Mouse (Mus musculus) testis, adult 2 months (tissue): ENCODE results near the gene Fmr1nb. TPM values are rescaled to one million over a fixed set of nuclear protein-coding genes. Genes with fewer than 3 reads are reported as not detected.
"Not testable (repeated sequence)": the region's sequence is repeated elsewhere in the genome, so short reads cannot be mapped to it uniquely, and the experiment has no call there.

Source experiments
- H3K27ac ChIP-seq: fragments of 200-500 bp; 2 replicates; pipeline ENCODE4 v1.5.1; 2012; ENCODE audit warnings: low read depth, low read length; ENCODE audit not compliant: control insufficient read depth, insufficient read depth
- H3K27me3 ChIP-seq: fragments of 200-500 bp; 2 replicates; pipeline ENCODE4 v1.6.1; 2012; ENCODE audit warnings: mild to moderate bottlenecking, low read length, moderate library complexity; ENCODE audit not compliant: control insufficient read depth, insufficient read depth
- H3K36me3 ChIP-seq: fragments of 200-500 bp; 2 replicates; pipeline ENCODE4 v1.6.1; 2012; ENCODE audit warnings: mild to moderate bottlenecking, low read length; ENCODE audit not compliant: control insufficient read depth, insufficient read depth
- H3K4me1 ChIP-seq: fragments of 200-500 bp; 2 replicates; pipeline ENCODE4 v1.6.1; 2012; ENCODE audit warnings: low read length; ENCODE audit not compliant: control insufficient read depth, insufficient read depth
- H3K4me3 ChIP-seq: fragments of 200-500 bp; 2 replicates; pipeline ENCODE4 v1.5.1; 2012; ENCODE audit warnings: low read depth, mild to moderate bottlenecking, low read length, moderate library complexity, mixed read lengths; ENCODE audit not compliant: control insufficient read depth
- CTCF ChIP-seq: fragments of 200-500 bp; IDR thresholded peaks from 2 replicates; pipeline ENCODE4 v1.5.1; 2012; ENCODE audit warnings: low read depth, mild to moderate bottlenecking, inconsistent platforms, low read length, moderate library complexity; ENCODE audit not compliant: control insufficient read depth, insufficient read depth, insufficient replicate concordance
- POLR2A ChIP-seq: fragments of 200-500 bp; IDR thresholded peaks from 2 replicates; pipeline ENCODE4 v1.6.1; 2012; ENCODE audit warnings: low read depth, mild to moderate bottlenecking, inconsistent platforms, low read length, moderate library complexity; ENCODE audit not compliant: control insufficient read depth
- polyA plus RNA-seq: library from polyadenylated mRNA; depleted of rRNA; stranded (reverse); fragments of >200 nt; gene quantifications from 2 replicates; pipeline ENCODE4 v1.2.3, GENCODE M21; 2012; rRNA removed

The Fmr1nb gene
- polyA plus RNA-seq: 26.7 and 43.3 TPM in 2 replicates

DNA sequence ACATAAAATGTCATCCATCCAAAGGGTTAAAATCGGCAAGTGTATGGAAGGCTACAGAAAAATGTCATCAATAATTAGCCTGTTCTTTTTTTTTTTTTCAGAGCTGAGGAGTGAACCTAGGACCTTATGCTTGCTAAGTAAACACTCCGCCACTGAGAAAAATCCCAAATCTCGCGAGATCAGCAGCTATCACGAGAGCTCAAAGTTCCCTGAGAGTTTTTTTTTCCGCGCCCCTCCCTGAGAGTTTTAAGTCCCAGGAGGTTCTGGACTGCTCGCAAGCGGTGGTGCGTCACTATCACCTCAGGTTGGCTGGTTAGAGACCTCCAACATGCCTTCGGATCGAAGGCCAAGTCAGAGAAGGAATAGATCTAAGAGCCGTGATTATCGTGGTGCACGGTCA, at the start of gene Fmr1nb:
Gene Fmr1nb, plus strand, starts transcription at position 234 of the 400 bp plus-strand sequence.
- Histone ChIP-seq H3K27ac (peak within 1 kb of the TSS; percentile 83), H3K4me3 (peak within 1 kb of the TSS; percentile 92), H3K36me3 (no peaks in the 10 kb centered on the region), H3K27me3 (no peaks in the 10 kb centered on the region), H3K4me1 (no peaks in the 10 kb centered on the region)
- TF ChIP-seq POLR2A (peak; percentile 41; the same call in 1 of the 2 replicates), CTCF (no peak)

DNA sequence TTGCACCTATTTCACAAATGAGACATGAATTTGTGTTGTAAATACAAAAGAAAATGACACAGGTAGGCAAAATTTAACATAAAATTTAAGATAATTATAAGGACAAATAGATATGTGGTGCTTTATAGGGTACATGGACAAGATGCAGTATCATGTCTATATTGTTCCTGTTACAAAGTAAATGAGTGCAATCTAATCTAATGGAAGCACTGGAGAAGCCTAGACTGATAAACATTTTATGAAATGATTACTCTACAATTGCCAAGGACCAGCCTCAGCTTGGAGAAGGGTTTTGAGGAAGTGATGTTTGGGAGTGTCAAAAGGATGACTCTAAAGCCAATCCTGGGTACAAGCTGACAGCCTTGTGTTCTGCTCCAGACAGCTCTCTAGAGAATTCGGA, 24.7 kb upstream of the Fmr1nb start:
- H3K4me3 ChIP-seq: no peak overlapping the region
- no peaks in the 10 kb centered on the region for H3K36me3 ChIP-seq
- no peak overlapping the region for H3K27ac ChIP-seq
- no peaks in the 10 kb centered on the region for H3K4me1 ChIP-seq
- no peaks in the 10 kb centered on the region for H3K27me3 ChIP-seq
- TF ChIP-seq POLR2A (no peak), CTCF (no peak)

GRCm38 (mm10) chrX:68740088-68740487, 21.6 kb upstream of the Fmr1nb start:
- H3K36me3 ChIP-seq: no peaks in the 10 kb centered on the region
- no peaks in the 10 kb centered on the region for H3K27me3 ChIP-seq
- H3K27ac ChIP-seq: no peak overlapping the region
- no peak for TF ChIP-seq CTCF
- no peak for TF ChIP-seq POLR2A
- H3K4me3 ChIP-seq: no peak overlapping the region
- no peaks in the 10 kb centered on the region for H3K4me1 ChIP-seq

- H3K4me1 ChIP-seq, H3K27me3 ChIP-seq, H3K4me3 ChIP-seq, H3K27ac ChIP-seq, H3K36me3 ChIP-seq: not testable (repeated sequence)
Measured at GRCm38 (mm10) chrX:68820449-68820848, 58.8 kb downstream of the Fmr1nb start.

GRCm38 (mm10) chrX:68821059-68821458, 59.4 kb downstream of the Fmr1nb start, which contains the start of gene Gm14698:
Gene Gm14698 (plus strand): TSS chrX:68821093.
- not testable (repeated sequence) for H3K36me3 ChIP-seq, H3K27ac ChIP-seq, H3K4me3 ChIP-seq, H3K27me3 ChIP-seq, H3K4me1 ChIP-seq

DNA sequence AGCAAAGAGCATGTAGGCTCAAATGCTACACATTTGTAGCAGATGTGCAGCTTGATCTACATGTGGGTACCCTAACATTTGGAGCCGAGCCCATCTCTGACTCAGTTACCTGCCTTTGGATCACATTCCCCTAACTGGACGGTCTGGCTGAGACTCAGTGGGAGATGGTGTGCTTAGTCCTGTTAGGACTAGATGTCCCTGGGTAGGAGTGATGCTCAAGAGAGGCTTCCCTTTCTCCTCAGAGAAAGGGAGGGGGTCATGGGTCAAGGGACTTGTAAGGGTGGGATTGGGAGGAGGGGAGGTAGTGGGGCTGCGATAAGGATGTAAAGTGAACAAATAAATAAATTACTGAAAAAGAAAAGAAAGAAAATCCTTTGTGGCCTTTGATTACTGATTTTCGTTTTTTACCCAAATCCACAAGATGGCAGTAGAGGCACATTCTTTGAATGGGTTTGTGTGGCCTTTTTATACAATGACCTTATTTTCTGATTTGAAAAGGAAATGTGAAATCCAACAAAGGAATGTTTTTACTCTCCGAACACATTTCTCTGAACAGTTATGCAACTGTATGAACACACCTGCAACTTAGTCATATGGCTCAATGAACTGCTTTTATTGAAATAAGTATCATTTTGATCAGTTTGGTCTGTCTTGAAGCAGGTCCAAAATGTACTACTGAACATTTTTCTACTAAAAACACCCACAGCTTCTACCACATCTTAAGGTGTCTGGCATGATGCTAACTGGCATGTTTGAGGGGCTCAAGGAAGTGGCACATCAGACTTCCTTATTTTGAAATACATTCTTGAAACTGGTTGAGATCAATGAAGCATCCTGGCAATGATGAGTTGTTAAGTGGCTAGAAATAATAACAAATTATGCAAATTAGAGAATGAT, 78.2 kb downstream of the Fmr1nb start:
- no peaks in the 10 kb centered on the region for H3K4me1 ChIP-seq
- no peaks in the 10 kb centered on the region for H3K36me3 ChIP-seq
- no peak overlapping the region for H3K4me3 ChIP-seq
- no peaks in the 10 kb centered on the region for H3K27me3 ChIP-seq
- no peak for TF ChIP-seq POLR2A
- no peak for TF ChIP-seq CTCF
- no peak overlapping the region for H3K27ac ChIP-seq

Other genes with a start within 250 kb of the Fmr1nb start
- gene Fmr1, start 83.3 kb upstream of the Fmr1nb start, polyA plus RNA-seq: 3.8 and 5.1 TPM in 2 replicates
- gene Gm14698, start 59.3 kb downstream of the Fmr1nb start, polyA plus RNA-seq: 1.7 and 3.1 TPM in 2 replicates
- gene Gm6812, start 131.2 kb downstream of the Fmr1nb start, polyA plus RNA-seq: 27.1 and 28.4 TPM in 2 replicates